Mouse (Mus musculus) adrenal gland, postnatal 4 days (tissue): Measurements from ENCODE around the gene Loxl3. TPM values are rescaled to one million over a fixed set of nuclear protein-coding genes. Genes with fewer than 3 reads are reported as not detected.

Source experiments
- DNase-seq, 2 experiments: peaks; one replicate each; pipeline ENCODE4 v3.0.0; 2021 to 2022; ENCODE audit warnings: low spot score in 2 of 2, mixed read lengths in 2 of 2
- long read RNA-seq, 2 experiments: library from polyadenylated mRNA; stranded (forward); transcript quantifications; one replicate each; pipeline ENCODE4 v2.0.0; 2021
- total RNA-seq, 2 experiments: library from RNA; stranded (reverse); gene quantifications; 2 replicates each; pipeline ENCODE4 v1.2.3; 2021

Gene Loxl3
- total RNA-seq, result 1 to 10 TPM; 6.2 to 9.4 TPM
- long read RNA-seq, experiment 1, full-length matches to known transcripts, result 7 of 13 reads
- long read RNA-seq, experiment 1, partial matches to known transcripts, result 1 of 13 reads
- long read RNA-seq, experiment 1, other reads (novel, unspliced or antisense), result 5 of 13 reads
- long read RNA-seq, experiment 2, full-length matches to known transcripts, result 13 of 26 reads
- long read RNA-seq, experiment 2, partial matches to known transcripts, result 4 of 26 reads
- long read RNA-seq, experiment 2, other reads (novel, unspliced or antisense), result 9 of 26 reads

DNA sequence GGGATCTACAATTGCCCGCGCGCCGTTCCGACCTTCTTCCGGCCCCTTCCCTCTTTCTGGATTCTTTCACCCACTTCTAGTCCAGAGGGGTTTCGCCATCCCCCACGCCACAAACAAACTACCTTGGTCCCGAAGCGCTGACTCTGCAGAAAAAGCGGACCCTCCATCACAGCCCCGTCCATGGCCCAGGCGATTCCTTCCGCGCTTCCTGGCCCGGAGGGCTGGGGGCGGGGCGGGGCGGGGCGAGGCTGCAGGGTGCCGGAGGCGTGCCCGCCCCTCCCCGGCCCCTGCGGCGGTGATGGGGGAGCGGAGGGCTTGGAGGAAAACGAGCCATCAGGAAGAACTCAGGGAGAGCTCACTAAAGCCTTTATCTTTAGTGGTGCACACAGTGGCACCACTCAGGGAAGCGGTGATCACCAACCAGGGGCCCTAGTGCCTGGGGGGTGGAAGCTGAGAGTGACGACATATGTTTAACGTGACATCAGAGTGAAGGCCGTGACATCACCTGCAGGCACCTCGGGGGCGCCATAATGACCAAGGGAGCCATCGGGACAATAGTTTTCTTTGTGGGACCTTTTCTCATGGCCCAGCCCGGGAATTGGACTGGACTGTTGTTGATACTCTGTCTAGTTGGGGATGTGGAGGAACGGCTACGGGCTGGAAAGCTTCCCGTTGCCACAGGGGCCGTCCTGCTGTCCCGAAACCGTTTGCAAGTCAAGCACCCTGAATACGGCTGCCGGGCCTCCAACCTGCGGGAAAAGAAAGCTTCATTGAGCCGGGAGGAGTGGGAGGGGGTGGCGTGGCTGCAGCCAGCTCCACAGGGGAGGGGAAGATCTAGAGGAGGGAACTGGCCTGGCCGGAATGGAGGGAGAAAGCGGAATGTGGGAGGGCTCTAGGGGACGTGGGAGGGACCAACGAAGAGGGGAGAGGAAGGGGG is at the start of gene Loxl3, which contains the start of gene Dok1:
TSS of gene Loxl3 (plus strand) at position 925 of the 937 bp plus-strand sequence.
TSS of gene Dok1 (minus strand) at position 223 of the 937 bp plus-strand sequence.
- DNase-seq, result peak in 1 of 2 experiments; percentile 58

DNA sequence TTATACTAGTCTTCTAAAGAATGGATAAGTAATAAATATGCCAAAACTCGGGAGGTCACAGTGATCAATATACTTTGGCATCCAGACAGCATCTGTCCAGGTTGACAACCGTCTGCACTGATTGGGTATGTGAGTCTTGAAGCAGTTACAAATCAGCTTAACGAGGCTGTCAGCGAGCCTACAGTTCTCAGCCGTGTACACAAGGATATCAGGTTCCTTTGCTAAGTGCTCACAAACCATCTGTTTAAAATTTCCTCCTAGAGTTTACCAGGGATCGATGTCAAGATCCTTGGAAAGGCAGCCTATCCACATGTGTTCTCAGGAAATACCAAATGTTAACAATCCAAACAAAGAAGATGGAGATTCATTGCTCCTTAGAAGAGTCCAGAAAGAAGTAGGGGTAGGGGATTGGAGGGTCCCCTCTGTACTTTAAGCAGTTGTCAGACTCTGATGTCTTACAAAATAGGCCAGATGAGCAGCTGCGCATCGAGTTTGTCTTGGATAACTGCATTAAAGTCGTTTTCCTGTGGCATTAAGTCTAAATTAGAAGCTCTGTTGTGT is 46.5 kb upstream of the Loxl3 start:
- no peak for DNase-seq

DNA sequence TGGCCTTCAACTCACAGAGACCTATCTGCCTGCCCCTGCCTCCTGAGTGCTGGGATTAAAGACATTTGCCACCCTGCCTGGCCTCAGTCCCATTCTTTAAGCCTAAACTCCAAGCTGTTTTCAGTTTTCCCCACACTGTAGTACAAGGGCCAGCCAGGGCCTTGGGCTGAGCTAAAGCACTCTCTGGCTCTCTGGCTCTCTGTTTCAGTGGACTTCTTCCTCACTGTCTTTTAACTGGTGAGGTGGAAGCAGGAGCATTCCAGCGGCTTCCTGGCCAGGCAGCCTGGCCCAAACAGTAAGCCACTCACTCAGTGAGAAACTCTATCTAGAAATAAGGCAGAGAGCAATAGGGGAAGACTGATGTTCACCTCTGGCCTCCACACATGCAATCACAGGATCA is 40.3 kb upstream of the Loxl3 start:
- no peak for DNase-seq

DNA sequence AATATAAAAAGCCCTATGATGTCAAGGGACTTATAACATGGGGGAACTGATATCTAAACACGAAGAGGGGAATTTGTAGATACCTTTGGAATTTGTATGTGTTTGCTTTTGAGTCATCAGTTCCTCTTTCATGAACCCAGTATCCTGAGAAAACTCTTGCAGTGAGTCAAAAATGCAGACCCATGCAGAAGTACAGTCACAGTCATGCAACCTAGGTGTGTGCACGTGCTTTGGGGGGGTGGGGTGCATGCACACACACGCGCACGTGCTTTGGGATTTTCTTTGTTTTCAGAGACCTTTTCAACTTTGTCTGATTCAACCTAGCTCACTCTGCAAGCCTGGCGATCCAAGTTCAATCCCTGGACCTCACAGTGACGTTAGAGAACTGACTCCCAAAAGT is 39.6 kb upstream of the Loxl3 start:
- DNase-seq, result no peak

DNA sequence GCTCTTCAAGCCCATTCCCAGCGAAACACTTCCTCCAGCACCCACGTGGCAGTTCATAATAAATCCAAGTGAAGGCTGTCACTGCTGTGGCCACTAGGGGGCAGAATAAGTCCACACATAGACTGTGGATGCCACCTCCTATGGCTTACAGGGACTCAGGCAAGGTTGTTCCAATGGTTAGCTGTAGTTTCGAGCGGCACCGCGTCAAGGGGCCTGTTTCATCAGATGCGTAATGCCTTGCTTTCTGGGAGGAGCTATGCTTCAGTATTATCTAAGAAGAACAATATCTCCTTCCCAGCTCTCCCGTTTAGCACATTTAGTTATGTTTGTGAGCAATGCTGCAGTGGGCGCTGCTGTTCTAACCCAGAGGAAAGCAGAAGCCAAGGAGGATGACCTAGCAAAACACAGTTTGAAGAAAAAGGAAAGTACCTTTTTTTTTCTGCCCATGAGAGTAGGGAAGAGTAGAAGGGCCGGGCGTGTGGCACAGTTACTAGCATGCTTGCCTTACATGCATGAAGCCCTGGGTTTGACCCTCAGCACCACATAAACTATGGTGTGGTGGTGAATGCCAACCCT is 37.1 kb upstream of the Loxl3 start:
- DNase-seq, result peak; percentile 64 to 83

DNA sequence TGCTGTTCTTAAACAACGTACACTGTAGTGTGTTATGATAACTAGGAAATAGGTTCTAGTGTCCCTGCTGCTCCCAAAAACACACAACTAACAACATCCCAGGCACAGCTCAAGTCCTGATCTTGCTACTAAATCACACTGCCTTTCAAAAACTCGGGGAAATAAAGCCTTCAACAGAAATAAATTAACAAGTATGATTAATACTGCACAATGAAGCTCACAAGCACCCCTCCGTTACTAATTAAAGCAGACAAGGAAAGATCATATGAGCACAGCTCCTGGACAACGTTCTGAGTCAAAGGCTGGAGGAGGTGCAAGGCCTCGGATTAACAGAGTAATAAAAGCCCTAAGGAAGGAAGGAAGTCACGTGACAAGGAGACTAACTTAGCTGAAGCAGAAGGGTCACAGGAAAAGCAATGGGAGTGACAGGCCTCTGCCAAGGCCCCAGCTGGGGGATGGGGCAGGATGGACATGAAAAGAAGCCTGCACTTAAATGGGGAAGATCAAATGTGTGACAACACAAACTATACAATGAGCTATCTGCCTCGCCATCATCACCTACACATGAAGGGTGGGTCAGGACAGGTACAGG is 36.4 kb upstream of the Loxl3 start:
- no peak for DNase-seq

DNA sequence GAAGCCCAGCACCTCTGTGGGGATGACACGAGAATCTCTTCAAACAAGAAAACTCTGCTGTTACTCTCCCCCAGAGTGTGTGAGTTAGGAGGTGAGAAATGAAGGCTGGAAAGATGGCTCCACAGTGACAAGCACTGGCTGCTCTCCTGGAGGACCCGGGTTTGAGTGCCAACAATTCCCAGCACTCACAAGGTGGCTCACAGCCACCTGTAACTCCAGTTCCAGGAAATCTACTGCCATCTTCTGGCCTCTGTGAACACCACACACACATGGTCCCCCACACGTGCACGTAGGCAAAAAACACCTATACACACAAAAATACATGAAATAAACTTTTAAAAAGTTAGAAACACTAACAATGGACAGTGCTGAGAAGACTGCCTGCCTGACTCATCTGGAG is 35.6 kb upstream of the Loxl3 start:
- DNase-seq, result no peak

DNA sequence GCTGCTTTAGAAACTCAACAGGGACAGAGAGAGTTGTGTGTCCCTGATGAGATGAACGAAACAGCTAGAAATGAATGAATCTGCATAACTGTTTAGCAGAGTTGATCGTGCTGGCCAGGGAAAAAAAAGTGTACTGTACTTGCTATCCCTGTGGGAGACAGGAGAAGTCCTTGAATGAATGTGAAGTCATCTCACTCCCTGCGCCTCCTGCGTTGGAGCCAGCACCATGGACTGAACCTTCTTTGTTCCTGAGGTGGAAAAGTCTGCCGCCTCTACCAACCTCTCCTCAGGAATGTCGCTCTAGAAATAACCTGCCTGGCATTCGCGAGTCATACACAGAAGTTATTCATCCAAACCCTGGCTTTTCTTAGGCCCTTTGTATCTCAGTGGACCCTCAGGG is 34.0 kb upstream of the Loxl3 start:
- DNase-seq, result no peak

DNA sequence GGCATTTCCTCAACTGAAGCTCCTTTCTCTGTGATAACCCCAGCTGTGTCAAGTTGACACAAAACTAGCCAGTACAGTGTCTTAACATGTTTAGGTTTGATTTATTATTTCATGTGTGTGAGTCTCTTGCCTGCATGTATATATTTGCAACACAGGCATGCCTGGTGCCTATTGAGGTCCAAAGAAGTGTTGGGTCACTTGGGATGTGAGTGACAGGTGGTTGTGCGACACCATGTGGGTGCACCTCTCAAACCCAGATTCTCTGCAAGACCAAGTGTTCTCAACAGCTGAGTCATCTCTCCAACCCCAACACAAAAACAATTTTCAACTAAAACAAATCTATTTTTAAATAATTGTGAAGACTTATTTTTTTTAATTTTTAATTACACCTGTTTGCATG is 30.9 kb upstream of the Loxl3 start:
- DNase-seq, result no peak

DNA sequence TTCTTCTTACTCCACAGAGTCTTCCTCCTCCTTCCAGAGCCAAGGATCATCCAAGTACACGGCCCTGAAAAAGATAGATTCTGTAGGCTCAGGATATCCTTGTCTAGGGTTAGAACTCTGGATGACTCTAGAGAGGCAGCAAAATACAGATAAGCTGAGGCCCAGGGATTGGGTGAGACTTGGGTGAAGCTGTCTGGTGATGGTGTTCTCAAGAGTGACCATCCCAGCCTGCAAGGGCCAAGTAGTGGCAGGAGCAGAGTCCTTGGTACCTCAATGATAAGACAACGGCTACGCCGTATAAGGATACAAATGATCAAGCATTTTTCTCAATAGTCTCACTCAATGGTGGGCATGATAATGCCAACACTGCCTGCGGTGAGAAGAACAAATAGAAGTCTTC is 30.1 kb upstream of the Loxl3 start:
- DNase-seq, result no peak

DNA sequence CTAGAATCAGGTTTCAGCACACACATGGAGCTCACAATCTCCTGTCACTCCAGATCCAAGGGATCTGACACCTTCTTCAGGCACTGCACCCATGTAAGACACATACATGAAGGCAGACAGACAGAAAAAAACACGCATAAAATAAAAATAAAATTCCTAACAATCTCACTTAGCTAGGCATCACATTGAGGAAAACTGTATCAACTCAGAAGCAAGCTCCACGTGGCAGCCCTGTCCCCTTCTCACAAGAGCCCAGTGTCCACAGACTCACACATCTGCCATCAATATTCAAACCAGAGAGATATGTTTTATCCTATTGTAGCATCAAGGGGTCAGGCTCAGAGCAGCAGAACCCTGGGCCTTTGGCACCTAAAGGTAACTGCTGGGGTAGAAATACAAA is 29.7 kb upstream of the Loxl3 start:
- DNase-seq, result no peak

DNA sequence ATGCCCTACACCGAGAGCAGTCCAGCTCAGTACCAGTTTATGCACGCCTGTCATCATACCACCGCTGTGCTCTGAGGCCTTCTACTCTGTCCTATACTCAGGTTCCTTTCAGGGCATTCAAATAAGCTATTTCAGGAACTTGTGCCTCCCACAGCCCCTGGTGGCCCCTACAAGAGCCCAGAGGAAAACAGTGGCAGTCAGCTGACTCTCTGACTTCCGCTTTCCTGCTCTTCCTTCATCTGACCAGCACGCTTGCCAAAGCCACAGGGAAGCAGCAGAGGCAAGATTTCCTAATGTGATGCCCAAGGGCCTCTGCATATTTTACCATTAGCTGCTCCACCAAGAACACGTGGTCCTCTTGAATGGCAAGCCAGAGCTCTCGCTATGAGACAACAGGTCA is 29.1 kb upstream of the Loxl3 start:
- no peak for DNase-seq

DNA sequence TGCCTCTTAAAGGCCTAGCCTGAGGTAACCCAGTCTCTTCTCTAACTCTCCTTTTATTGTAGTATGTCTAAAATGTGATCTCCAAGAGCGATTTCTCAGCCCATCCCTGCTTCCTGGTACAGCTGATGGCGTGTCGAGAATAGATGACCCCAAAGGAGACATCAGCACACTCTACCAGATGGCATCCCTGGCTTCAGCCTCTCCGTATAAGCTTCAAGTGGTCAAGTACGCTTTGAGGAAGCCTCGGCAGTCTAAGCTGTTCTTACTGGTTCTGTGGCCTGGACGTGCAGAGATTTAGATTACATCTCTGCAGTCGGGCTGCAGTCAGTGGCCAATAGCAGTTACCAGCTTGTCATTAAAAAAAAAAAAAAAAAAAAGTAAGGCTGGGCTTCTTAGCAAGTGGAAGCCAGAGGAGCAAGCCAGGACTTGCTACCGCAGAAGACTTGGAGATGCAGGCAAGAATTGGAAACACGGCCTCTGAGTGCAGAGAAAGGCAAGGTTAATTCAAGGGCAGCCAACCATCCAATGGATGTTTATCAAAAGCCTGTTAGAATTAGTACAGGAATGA is 28.4 kb upstream of the Loxl3 start:
- no peak for DNase-seq

DNA sequence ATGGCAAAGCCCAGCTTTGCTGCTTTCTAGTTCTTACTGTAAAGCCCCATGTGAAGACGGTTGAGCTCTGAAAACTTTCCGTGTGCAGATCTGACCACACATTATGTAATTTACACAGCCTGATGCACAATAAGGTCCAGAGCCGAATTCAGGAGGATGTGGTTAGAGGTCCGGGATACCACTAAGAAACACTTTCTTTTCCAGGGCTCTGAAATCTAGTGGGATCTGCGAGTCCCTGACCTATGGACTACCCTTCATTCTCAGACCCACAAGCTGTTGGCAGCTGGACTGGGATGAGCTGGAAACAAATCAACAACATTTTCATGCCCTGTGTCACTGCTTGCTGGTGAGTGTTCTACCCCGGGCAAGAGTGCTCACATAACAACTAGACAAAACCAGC is 27.9 kb upstream of the Loxl3 start:
- no peak for DNase-seq

DNA sequence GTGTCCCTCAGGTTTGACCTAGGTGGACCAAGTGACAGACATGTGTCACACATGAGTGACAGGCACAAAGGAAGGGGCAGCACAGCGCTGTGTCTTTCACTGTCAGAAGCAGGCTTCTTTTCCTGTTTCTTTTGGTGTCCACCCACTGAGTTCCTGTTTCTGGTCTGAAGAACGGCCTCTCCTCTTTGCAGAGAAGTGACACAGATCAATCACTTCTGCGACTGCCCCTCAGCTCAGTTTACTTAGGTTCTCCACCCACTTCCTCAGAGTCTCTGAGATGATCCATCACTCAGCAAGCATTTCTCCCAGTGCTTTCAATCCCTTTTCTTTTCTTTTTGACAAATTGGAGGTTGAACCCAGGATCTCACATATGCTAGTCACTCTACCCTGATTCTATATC is 25.3 kb upstream of the Loxl3 start:
- DNase-seq, result no peak

DNA sequence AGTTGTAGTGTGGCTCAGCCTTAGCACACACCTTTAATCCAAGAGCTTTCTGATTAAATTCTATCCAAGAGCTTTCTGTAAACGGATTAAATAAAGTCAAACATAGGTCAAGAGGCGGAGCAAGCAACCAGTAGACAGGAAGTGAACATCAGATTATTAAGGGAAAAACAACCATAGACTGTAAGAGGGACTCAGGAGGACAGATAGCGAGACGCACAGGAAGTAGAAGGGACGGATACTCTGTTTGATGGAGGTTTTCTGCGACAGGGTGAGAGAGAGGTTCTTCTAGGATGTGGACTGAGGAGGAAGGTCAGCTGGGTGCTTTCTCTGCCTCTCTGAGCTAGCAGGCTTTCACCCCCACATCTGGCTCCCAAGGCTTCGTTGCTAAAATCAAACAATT is 24.0 kb upstream of the Loxl3 start:
- DNase-seq, result no peak

DNA sequence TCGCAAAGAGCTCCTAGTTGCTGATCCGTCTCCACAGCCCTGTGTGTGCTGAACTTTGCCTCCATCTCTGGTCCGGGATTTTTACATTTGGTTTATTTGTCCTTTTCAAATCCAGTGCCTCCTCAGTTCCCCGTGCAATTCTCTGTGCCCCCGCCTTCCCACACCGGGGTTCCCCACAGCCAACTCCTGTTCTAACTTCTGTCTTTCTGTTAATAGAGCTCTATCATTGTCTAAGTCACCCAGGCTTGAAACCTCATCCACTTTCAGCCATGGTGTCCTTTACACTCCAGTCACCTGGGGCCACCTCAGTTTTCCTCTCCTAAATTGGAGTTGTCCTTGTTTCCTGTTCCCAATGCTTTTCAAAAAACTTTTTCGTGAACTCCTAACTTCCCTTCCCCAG is 22.7 kb upstream of the Loxl3 start:
- DNase-seq, result no peak

DNA sequence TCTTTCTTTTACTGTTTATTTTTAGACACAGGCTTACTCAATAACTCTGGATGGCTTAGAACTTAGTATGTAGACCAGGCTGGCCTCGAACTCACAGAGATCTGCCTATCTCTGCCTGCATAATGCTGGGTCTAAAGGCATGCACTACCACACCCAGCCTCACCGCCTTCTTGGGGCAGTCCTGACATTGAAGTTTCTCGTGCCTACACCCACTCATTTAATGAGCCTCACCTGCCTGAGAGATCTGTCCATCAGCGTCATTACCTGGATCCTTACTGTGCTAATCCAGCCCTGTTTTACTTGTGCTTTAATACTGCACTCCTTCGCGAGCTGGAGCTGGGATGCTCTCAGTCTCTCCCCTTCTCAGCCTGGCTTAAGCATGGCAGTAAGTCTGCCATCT is 22.2 kb upstream of the Loxl3 start:
- no peak for DNase-seq

DNA sequence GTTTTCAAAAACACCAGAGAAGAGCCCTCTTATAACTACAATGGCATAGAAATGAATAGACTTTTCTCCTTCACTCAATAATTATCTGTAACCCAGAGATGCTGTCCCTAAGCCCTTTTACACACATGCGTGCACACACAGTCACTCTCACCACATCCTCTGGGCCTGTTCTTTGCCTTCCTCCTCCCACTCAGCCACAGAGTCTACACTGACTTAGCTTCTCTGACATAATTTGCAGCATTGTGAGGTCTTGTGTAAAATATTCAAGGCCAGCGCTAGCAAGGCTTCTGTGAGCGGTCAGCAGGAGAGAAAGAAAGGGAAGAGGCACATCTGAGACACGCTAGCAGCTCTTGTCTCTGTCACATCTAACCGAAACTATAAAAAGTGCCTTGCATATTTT is 20.5 kb upstream of the Loxl3 start:
- DNase-seq, result no peak

DNA sequence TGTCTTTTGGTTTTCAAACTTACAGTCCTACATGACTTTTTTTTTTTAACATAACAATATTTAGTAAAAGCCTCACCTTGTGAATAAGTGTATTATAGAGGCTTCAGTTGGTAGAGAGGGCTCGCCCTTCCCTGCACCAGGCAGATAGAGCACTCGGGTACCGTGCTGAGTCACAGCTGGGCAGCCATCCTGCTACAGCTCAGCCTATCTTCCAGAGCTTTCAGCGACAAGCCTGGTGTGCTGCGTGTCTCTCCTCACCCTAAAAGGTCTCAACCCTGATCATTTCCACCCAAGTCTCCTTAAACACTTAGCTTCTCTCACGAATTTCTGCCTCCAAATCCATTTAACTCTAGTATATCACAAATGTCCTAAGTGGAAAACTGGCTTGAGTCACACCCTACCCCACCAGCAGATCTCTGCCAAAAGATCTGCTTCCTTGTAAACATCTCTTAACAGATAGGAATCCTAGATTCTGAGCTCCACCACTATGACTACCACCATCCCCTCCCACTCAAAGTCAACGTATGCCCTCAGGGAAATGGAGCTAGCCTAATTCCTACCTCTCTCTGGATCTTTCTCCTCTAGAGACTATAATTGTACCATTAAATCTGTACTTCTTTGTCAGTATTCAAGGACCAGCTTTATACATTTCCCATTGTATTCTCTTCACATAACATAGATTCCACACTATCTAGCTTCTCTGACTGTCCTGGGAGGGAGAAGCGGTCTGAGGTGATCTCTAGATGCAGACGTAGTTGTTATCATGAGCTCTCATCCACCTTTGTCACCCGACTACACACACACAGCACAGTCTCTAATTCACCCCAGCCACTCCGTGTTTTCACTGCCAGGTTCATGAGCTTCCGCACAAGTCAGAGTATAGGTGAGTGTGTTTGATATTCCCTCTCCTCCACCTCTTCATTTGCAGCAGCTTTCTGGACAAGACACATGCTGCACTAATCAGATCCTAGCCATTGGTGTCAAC is 19.2 kb upstream of the Loxl3 start:
- no peak for DNase-seq
